ENCODE assay signal across 9 mouse cellular contexts in the genomic region with DNA sequence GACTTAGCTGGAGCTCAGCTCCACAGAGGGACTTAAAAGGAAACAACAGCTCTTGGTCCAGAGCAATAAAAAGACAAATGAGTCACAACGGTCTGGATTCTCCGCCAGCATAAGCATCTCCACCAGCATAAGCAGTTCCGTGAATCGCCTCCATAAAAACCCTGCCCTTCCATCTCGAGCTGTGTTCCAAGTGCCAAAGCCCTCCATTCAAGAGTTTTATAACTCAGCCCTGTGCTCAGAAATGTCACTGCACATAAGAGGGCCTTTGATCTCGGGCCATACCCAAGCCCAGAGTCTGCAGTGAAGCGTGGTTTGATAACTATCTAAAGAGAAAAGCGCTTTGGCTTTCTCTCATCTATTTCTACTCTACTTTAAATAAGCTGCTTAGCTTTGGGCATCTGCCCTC.
DNase-seq lines count a peak whose midpoint lies in the region; ATAC-seq and TF ChIP-seq lines count a peak whose summit lies in the region.
"Had no signal": no experiment of that assay in that cellular context is flagged by ENCODE, and none has a peak within 500 bp of the region (broad histone marks: within the 10 kb centered on the region; RNA-seq: fewer than 3 reads in every experiment).

No protein-coding gene starts in this region.

- no peak overlapping the region for H3K4me2 ChIP-seq in forebrain, postnatal 0 days (ENCODE audit: low read depth)
- H3K4me2 ChIP-seq in forebrain, embryonic 15.5 days (replicated peaks) = no peak overlapping the region
- H3K4me2 ChIP-seq in forebrain, embryonic 13.5 days = no peak overlapping the region
- H3K4me2 ChIP-seq: limb, embryonic 12.5 days had no signal

- 38% methylated on average over 8 of the region's 8 CpGs for WGBS in forebrain, postnatal 0 days
- WGBS in forebrain, embryonic 15.5 days = 33% methylated on average over 8 of the region's 8 CpGs
- 45% methylated on average over 8 of the region's 8 CpGs for WGBS in forebrain, embryonic 13.5 days

- TF ChIP-seq CTCF in forebrain, postnatal 0 days (IDR thresholded peaks at IDR 0.05; ENCODE audit: low read depth) = no peak

- H3K4me3 ChIP-seq in forebrain, postnatal 0 days (ENCODE audit: low read depth, low read length) = no peak overlapping the region
- no peak overlapping the region for H3K4me3 ChIP-seq in forebrain, embryonic 15.5 days
- H3K4me3 ChIP-seq in forebrain, embryonic 13.5 days = no peak overlapping the region
- H3K4me3 ChIP-seq: limb, embryonic 12.5 days had no signal

- H3K27ac ChIP-seq in forebrain, postnatal 0 days (ENCODE audit: low read depth, low read length) = no peak overlapping the region
- no peak overlapping the region for H3K27ac ChIP-seq in forebrain, embryonic 15.5 days (replicated peaks)
- no peak overlapping the region for H3K27ac ChIP-seq in forebrain, embryonic 13.5 days
- H3K27ac ChIP-seq: limb, embryonic 12.5 days had no signal

- no peak overlapping the region for H3K9ac ChIP-seq in forebrain, postnatal 0 days
- H3K9ac ChIP-seq in forebrain, embryonic 15.5 days (replicated peaks) = no peak overlapping the region
- H3K9ac ChIP-seq in forebrain, embryonic 13.5 days = no peak overlapping the region
- H3K9ac ChIP-seq: limb, embryonic 12.5 days had no signal

- no peaks in the 10 kb centered on the region for H3K4me1 ChIP-seq in forebrain, postnatal 0 days (ENCODE audit: insufficient read depth)
- H3K4me1 ChIP-seq in forebrain, embryonic 15.5 days = no peaks in the 10 kb centered on the region
- H3K4me1 ChIP-seq in forebrain, embryonic 13.5 days = no peaks in the 10 kb centered on the region
- H3K4me1 ChIP-seq: limb, embryonic 12.5 days had no signal

- H3K9me3 ChIP-seq in forebrain, postnatal 0 days (ENCODE audit: low read length) = no peaks in the 10 kb centered on the region
- no peaks in the 10 kb centered on the region for H3K9me3 ChIP-seq in forebrain, embryonic 15.5 days
- H3K9me3 ChIP-seq in forebrain, embryonic 13.5 days (replicated peaks) = no peaks in the 10 kb centered on the region
- H3K9me3 ChIP-seq: limb, embryonic 12.5 days had no signal

- no peak for DNase-seq in forebrain, postnatal 0 days
- peak; percentile 38 for DNase-seq in right cerebral cortex, adult 18-20 months
- no peak for DNase-seq in right cerebral cortex, postnatal 10 days (ENCODE audit: low spot score in 2 of 2)
- DNase-seq in lung, postnatal 25 days (ENCODE audit: low spot score) = peak; percentile 44
- peak; percentile 25 for DNase-seq in thymus, postnatal 4 days
- DNase-seq in spleen, postnatal 10 days (ENCODE audit: low spot score in 2 of 2) = no peak

- H3K27me3 ChIP-seq in forebrain, postnatal 0 days (ENCODE audit: insufficient read depth, low read length) = no peaks in the 10 kb centered on the region
- no peaks in the 10 kb centered on the region for H3K27me3 ChIP-seq in forebrain, embryonic 15.5 days
- no peaks in the 10 kb centered on the region for H3K27me3 ChIP-seq in forebrain, embryonic 13.5 days
- H3K27me3 ChIP-seq: limb, embryonic 12.5 days had no signal

- H3K36me3 ChIP-seq in forebrain, postnatal 0 days (ENCODE audit: insufficient read depth) = no peaks in the 10 kb centered on the region
- no peaks in the 10 kb centered on the region for H3K36me3 ChIP-seq in forebrain, embryonic 15.5 days
- no peaks in the 10 kb centered on the region for H3K36me3 ChIP-seq in forebrain, embryonic 13.5 days (ENCODE audit: poor library complexity, severe bottlenecking)
- H3K36me3 ChIP-seq: limb, embryonic 12.5 days had no signal

- peak; percentile 38; the same call in 1 of the 2 replicates for ATAC-seq in forebrain, postnatal 0 days
- ATAC-seq in forebrain, embryonic 15.5 days (replicated peaks) = no peak
- ATAC-seq in forebrain, embryonic 13.5 days = no peak

Comparison
In these comparisons a context has a peak if more than half of its experiments do, and no peak if none do; other contexts are left out.
1. DNase-seq: peak in right cerebral cortex, adult 18-20 months (single experiment), lung, postnatal 25 days (single experiment) and thymus, postnatal 4 days (single experiment); none in forebrain, postnatal 0 days (single experiment), right cerebral cortex, postnatal 10 days (0 of 2) and spleen, postnatal 10 days (0 of 2).